ENCODE assay signal across 8 mouse cellular contexts in the genomic region with DNA sequence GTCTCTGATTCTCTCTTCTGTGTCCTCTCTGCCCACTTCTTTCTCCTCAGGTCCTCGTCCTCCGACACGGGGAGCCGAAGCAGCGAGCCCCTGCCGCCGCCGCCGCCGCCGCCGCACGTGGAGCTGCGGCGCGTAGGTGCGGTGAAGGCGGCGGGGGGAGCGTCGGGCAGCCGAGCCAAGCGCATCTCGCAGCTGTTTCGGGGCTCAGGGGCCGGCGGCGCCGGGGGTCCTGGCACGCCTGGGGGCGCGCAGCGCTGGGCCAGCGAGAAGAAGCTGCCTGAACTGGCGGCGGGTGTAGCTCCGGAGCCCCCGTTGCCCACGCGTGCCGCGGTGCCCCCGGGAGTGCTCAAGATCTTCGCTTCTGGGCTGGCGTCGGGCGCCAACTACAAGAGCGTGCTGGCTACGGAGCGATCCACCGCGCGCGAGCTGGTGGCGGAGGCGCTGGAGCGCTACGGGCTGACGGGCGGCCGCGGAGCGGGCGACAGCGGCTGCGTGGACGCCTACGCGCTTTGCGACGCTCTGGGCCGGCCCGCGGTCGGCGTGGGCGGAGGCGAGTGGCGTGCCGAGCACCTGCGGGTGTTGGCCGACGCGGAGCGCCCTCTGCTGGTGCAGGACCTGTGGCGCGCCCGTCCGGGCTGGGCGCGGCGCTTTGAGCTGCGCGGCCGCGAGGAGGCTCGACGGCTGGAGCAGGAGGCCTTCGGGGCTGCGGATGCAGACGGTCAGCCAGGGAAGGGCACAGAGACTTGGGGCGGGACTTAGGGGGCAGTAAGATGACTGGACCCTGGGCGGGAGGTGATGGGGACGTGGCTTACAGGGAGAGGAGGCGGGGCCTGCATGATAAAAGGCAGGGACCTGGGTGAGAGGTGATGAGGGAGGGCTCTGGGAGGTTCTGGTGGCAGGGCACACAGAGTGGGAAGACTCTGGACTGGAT. TPM values are rescaled to one million over a fixed set of nuclear protein-coding genes. Genes with fewer than 3 reads are reported as not detected.
DNase-seq lines count a peak whose midpoint lies in the region; ATAC-seq and TF ChIP-seq lines count a peak whose summit lies in the region.

No protein-coding gene starts in this region.

- peak overlapping the region; percentile 98 for H3K4me2 ChIP-seq in heart, embryonic 12.5 days
- H3K4me2 ChIP-seq in kidney, embryonic 15.5 days = peak overlapping the region; percentile 96

- H3K4me3 ChIP-seq in heart, embryonic 12.5 days = peak overlapping the region; percentile 68
- H3K4me3 ChIP-seq in kidney, embryonic 15.5 days (replicated peaks) = peak overlapping the region; percentile 60
- peak overlapping the region; percentile 81 for H3K4me3 ChIP-seq in liver, adult 2 months (ENCODE audit: insufficient read depth, low read depth, low read length)

- H3K4me1 ChIP-seq in heart, embryonic 12.5 days (replicated peaks) = peaks cover 27% of the 10 kb centered on the region
- H3K4me1 ChIP-seq in kidney, embryonic 15.5 days = peaks cover 20% of the 10 kb centered on the region
- H3K4me1 ChIP-seq in liver, adult 2 months (ENCODE audit: control insufficient read depth, insufficient read depth, low read length) = no peaks in the 10 kb centered on the region

- no peaks in the 10 kb centered on the region for H3K9me3 ChIP-seq in heart, embryonic 12.5 days (replicated peaks)
- H3K9me3 ChIP-seq in kidney, embryonic 15.5 days (replicated peaks) = no peaks in the 10 kb centered on the region

- TF ChIP-seq POLR2A in liver, adult 2 months (IDR thresholded peaks at IDR 0.05; ENCODE audit: extremely low read depth, insufficient read depth, low read length) = 0 out of 2 replicates have a peak, but pooled peaks have one; percentile 39

- H3K27me3 ChIP-seq in heart, embryonic 12.5 days (replicated peaks) = peaks cover 16% of the 10 kb centered on the region
- peaks cover 18% of the 10 kb centered on the region for H3K27me3 ChIP-seq in kidney, embryonic 15.5 days
- H3K27me3 ChIP-seq in liver, adult 2 months (ENCODE audit: control insufficient read depth, insufficient read depth, low read length) = peaks cover 5% of the 10 kb centered on the region; the same call in 1 of the 2 replicates

- peak; percentile 93 for DNase-seq in A20 (ENCODE audit: low read depth, low spot score)
- peak; percentile 52 for DNase-seq in brain, embryonic 18.5 days (ENCODE audit: low read depth, low spot score)
- DNase-seq in liver, adult 2 months (ENCODE audit: extremely low read depth, low read depth, low spot score) = peak; percentile 58
- peak; percentile 78 to 86 for DNase-seq in spleen, postnatal 14 days (ENCODE audit: low spot score in 2 of 2)

- peak overlapping the region; percentile 69 for H3K27ac ChIP-seq in heart, embryonic 12.5 days (ENCODE audit: poor library complexity, severe bottlenecking)
- peak overlapping the region; percentile 67 for H3K27ac ChIP-seq in kidney, embryonic 15.5 days
- peak overlapping the region; percentile 29 for H3K27ac ChIP-seq in liver, adult 2 months (replicated peaks; ENCODE audit: insufficient read depth, low read depth, low read length)

- peak overlapping the region; percentile 84 for H3K9ac ChIP-seq in heart, embryonic 12.5 days
- peak overlapping the region; percentile 70 for H3K9ac ChIP-seq in kidney, embryonic 15.5 days
- peak overlapping the region; percentile 96 for H3K9ac ChIP-seq in liver, adult 2 months (ENCODE audit: low read depth, low read length)

- peak; percentile 75 for ATAC-seq in erythroblast, adult 5-6 weeks (replicated peaks; ENCODE audit: low FRiP score, poor library complexity, severe bottlenecking)
- ATAC-seq in heart, embryonic 12.5 days (ENCODE audit: insufficient number of reproducible peaks, low FRiP score) = peak; percentile 77
- ATAC-seq in kidney, embryonic 15.5 days (replicated peaks; ENCODE audit: low FRiP score) = peak; percentile 72
- peak; percentile 63 for ATAC-seq in monocyte, adult 5-6 weeks (replicated peaks; ENCODE audit: insufficient number of reproducible peaks, low FRiP score, low TSS enrichment, poor library complexity, severe bottlenecking)

- whole genome bisulfite sequencing in heart, embryonic 12.5 days = 1% methylated on average over 105 of the region's 105 CpGs
- WGBS in kidney, embryonic 15.5 days = under 1% methylated on average over 105 of the region's 105 CpGs
- 1% methylated on average over 89 of the region's 105 CpGs for WGBS in liver, adult 2 months

- peak; percentile 89 for TF ChIP-seq CTCF in liver, adult 2 months (IDR thresholded peaks at IDR 0.05; ENCODE audit: low read depth, low read length)

- peaks cover 6% of the 10 kb centered on the region for H3K36me3 ChIP-seq in heart, embryonic 12.5 days
- H3K36me3 ChIP-seq in kidney, embryonic 15.5 days = no peaks in the 10 kb centered on the region
- no peaks in the 10 kb centered on the region for H3K36me3 ChIP-seq in liver, adult 2 months (ENCODE audit: control insufficient read depth, insufficient read depth, low read length)

- no peaks in the 10 kb centered on the region for H3K79me2 ChIP-seq in liver, adult 2 months (ENCODE audit: control insufficient read depth, insufficient read depth, low read length)

RNA-seq across cellular contexts. Expression of a gene that starts 1.3 kb away (rescaled TPM):
- not detected in 2 replicates for total RNA-seq in erythroblast, adult 5-6 weeks (2015; ENCODE audit: low replicate concordance)
- total RNA-seq in erythroblast, adult 5-6 weeks (2017; ENCODE audit: low replicate concordance) = not detected in 2 replicates
- polyA plus RNA-seq in heart, embryonic 12.5 days (2016; fragmentation: Nextera tagmentation; extraction: Ambion mirVana) = 36.1 and 38.1 TPM in 2 replicates
- polyA plus RNA-seq in kidney, embryonic 15.5 days (2015; fragmentation: Nextera tagmentation; extraction: Ambion mirVana) = 16.1 and 18.0 TPM in 2 replicates
- 2.3 and 4.3 TPM in 2 replicates for total RNA-seq in liver, adult 2 months (2014; rRNA removed)
- polyA plus RNA-seq in liver, adult 2 months (2012; rRNA removed) = 3.6 and 5.1 TPM in 2 replicates
- 0.11 to 0.48 TPM in 2 of 3 replicates, not detected in the other for total RNA-seq in monocyte, adult 5-6 weeks (2017)

RNA-seq across cellular contexts. Expression of a gene that starts 7.0 kb away (rescaled TPM):
- not detected in 2 replicates for total RNA-seq in erythroblast, adult 5-6 weeks (2015; ENCODE audit: low replicate concordance)
- total RNA-seq in erythroblast, adult 5-6 weeks (2017; ENCODE audit: low replicate concordance) = not detected in 2 replicates
- polyA plus RNA-seq in heart, embryonic 12.5 days (2016; fragmentation: Nextera tagmentation; extraction: Ambion mirVana) = 0.35 and 0.65 TPM in 2 replicates
- 0.14 and 0.17 TPM in 2 replicates for polyA plus RNA-seq in kidney, embryonic 15.5 days (2015; fragmentation: Nextera tagmentation; extraction: Ambion mirVana)
- total RNA-seq in liver, adult 2 months (2014; rRNA removed) = 0.09 TPM in 1 of 2 replicates, not detected in the other
- 0.04 and 0.13 TPM in 2 replicates for polyA plus RNA-seq in liver, adult 2 months (2012; rRNA removed)
- total RNA-seq in monocyte, adult 5-6 weeks (2017) = not detected in 3 replicates

RNA-seq across cellular contexts. Expression of a gene that starts 11.1 kb away (rescaled TPM):
- not detected in 2 replicates for total RNA-seq in erythroblast, adult 5-6 weeks (2015; ENCODE audit: low replicate concordance)
- total RNA-seq in erythroblast, adult 5-6 weeks (2017; ENCODE audit: low replicate concordance) = not detected in 2 replicates
- 3.3 and 5.4 TPM in 2 replicates for polyA plus RNA-seq in heart, embryonic 12.5 days (2016; fragmentation: Nextera tagmentation; extraction: Ambion mirVana)
- polyA plus RNA-seq in kidney, embryonic 15.5 days (2015; fragmentation: Nextera tagmentation; extraction: Ambion mirVana) = 7.5 and 9.0 TPM in 2 replicates
- 0.07 and 0.09 TPM in 2 replicates for total RNA-seq in liver, adult 2 months (2014; rRNA removed)
- polyA plus RNA-seq in liver, adult 2 months (2012; rRNA removed) = 0.10 and 0.19 TPM in 2 replicates
- total RNA-seq in monocyte, adult 5-6 weeks (2017) = 0.19 TPM in 1 of 3 replicates, not detected in the others

RNA-seq across cellular contexts. Expression of a gene that starts 11.5 kb away (rescaled TPM):
- not detected in 2 replicates for total RNA-seq in erythroblast, adult 5-6 weeks (2015; ENCODE audit: low replicate concordance)
- not detected in 2 replicates for total RNA-seq in erythroblast, adult 5-6 weeks (2017; ENCODE audit: low replicate concordance)
- polyA plus RNA-seq in heart, embryonic 12.5 days (2016; fragmentation: Nextera tagmentation; extraction: Ambion mirVana) = not detected in 2 replicates
- polyA plus RNA-seq in kidney, embryonic 15.5 days (2015; fragmentation: Nextera tagmentation; extraction: Ambion mirVana) = 0.06 and 0.21 TPM in 2 replicates
- not detected in 2 replicates for total RNA-seq in liver, adult 2 months (2014; rRNA removed)
- 0.15 and 0.21 TPM in 2 replicates for polyA plus RNA-seq in liver, adult 2 months (2012; rRNA removed)
- not detected in 3 replicates for total RNA-seq in monocyte, adult 5-6 weeks (2017)

RNA-seq across cellular contexts. Expression of a gene that starts 13.3 kb away (rescaled TPM):
- not detected in 2 replicates for total RNA-seq in erythroblast, adult 5-6 weeks (2015; ENCODE audit: low replicate concordance)
- total RNA-seq in erythroblast, adult 5-6 weeks (2017; ENCODE audit: low replicate concordance) = not detected in 2 replicates
- polyA plus RNA-seq in heart, embryonic 12.5 days (2016; fragmentation: Nextera tagmentation; extraction: Ambion mirVana) = not detected in 2 replicates
- polyA plus RNA-seq in kidney, embryonic 15.5 days (2015; fragmentation: Nextera tagmentation; extraction: Ambion mirVana) = 0.32 TPM in 1 of 2 replicates, not detected in the other
- 0.94 and 1.0 TPM in 2 replicates for total RNA-seq in liver, adult 2 months (2014; rRNA removed)
- 3.7 and 4.3 TPM in 2 replicates for polyA plus RNA-seq in liver, adult 2 months (2012; rRNA removed)
- total RNA-seq in monocyte, adult 5-6 weeks (2017) = not detected in 3 replicates

Comparison
In these comparisons a context has a peak if more than half of its experiments do, and no peak if none do; other contexts are left out.
1. Peak in every context shown above with its lines: DNase-seq, ATAC-seq, H3K4me3 ChIP-seq and H3K27ac ChIP-seq.